Mouse (Mus musculus) cerebellum, postnatal 4 days (tissue): ENCODE data around the gene 1700037C18Rik.
"Not testable (repeated sequence)": the region's sequence is repeated elsewhere in the genome, so short reads cannot be mapped to it uniquely, and the experiment has no call there.

Experiments
- DNase-seq, 2 experiments: peaks; one replicate each; pipeline ENCODE4 v3.0.0; 2022; ENCODE audit warnings: low spot score in 2 of 2, mixed read lengths in 1 of 2

Gene 1700037C18Rik

GRCm38 (mm10) chr16:3872216-3873047, 36.1 kb downstream of the 1700037C18Rik start, which contains the start of gene Naa60:
Gene Naa60 (plus strand): TSS chr16:3872375.
- peak; percentile 69 to 87 for DNase-seq

GRCm38 (mm10) chr16:3871815-3872214, 36.7 kb downstream of the 1700037C18Rik start:
- no peak for DNase-seq

- DNase-seq, result no peak
These were observed 49.2 kb downstream of the 1700037C18Rik start for GRCm38 (mm10) chr16:3859254-3859653.

- DNase-seq, result no peak
These were observed 52.7 kb downstream of the 1700037C18Rik start for GRCm38 (mm10) chr16:3855776-3856175.

- DNase-seq, result no peak
These were observed 53.9 kb downstream of the 1700037C18Rik start for GRCm38 (mm10) chr16:3854437-3855182.

- no peak for DNase-seq
These were observed 55.9 kb downstream of the 1700037C18Rik start for GRCm38 (mm10) chr16:3852586-3852985.

- not testable (repeated sequence) for DNase-seq
These were observed 57.2 kb downstream of the 1700037C18Rik start for GRCm38 (mm10) chr16:3851301-3851700.

GRCm38 (mm10) chr16:3848416-3848815, 60.1 kb downstream of the 1700037C18Rik start:
- no peak for DNase-seq

GRCm38 (mm10) chr16:3847871-3848270, 60.6 kb downstream of the 1700037C18Rik start:
- peak in 1 of 2 experiments; percentile 6 for DNase-seq

- peak; percentile 73 to 85 for DNase-seq
These were observed 61.6 kb downstream of the 1700037C18Rik start, which contains the start of gene Zfp174 for GRCm38 (mm10) chr16:3846711-3847518. Gene Zfp174 (plus strand): TSS chr16:3847268.
